Mouse (Mus musculus): ENCODE data around the gene Slco2b1. TPM values are rescaled to one million over a fixed set of nuclear protein-coding genes. Genes with fewer than 3 reads are reported as not detected.
"Not testable (repeated sequence)": the region's sequence is repeated elsewhere in the genome, so short reads cannot be mapped to it uniquely, and the experiment has no call there.

Slco2b1 gene
- polyA plus RNA-seq, 1 experiment from 2014 or later = 4.7 TPM

DNA sequence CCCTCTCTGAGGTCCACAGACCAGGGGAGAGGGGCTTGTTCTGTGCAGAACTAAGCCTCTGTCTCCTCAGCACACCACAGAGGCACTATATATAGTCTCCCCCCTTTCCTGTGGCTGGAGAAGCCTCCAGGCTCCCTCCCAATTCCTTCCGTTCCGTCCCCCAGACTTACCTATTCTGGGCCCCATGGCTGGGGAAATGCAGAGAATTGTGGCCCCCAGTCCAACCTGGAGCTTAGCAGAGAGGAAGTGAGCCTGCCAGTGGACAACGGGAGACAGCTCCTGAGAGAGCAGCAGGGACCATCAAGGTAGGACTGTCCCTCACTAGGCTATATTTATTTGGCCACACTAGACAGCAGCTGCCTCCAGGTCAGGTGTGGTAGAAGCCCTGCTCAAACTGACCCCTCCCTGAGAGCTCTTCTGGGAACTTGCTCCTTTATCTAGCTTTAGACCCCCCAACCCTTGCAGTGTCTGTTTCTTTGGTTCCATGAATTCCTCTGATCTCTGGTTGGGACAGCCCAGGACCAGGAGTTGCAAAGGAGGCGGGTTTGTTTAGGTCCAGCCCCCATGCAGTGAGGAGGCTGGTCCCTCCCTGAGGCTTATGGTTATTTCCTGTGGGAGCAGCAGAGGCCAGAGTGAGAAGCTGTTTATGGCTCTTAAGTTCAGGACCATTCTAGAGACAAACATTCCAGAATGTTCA is 4.7 kb downstream of the Slco2b1 start:
- Histone ChIP-seq H3K4me2 (replicated peaks) (peak overlapping the region; percentile 16; the same call in 1 of the 2 replicates), H3K27ac (no peak overlapping the region), H3K27me3 (replicated peaks) (no peaks in the 10 kb centered on the region; the same call in 1 of the 2 replicates), H3K9ac (no peak overlapping the region), H3K36me3 (no peaks in the 10 kb centered on the region), H3K4me3 (no peak overlapping the region), H3K4me1 (peaks cover 11% of the 10 kb centered on the region; the same call in 1 of the 2 replicates), H3K9me3 (no peaks in the 10 kb centered on the region)
- no peak for ATAC-seq (ENCODE audit: low FRiP score, low read depth)
- WGBS = 63% methylated on average over 4 of the region's 4 CpGs

DNA sequence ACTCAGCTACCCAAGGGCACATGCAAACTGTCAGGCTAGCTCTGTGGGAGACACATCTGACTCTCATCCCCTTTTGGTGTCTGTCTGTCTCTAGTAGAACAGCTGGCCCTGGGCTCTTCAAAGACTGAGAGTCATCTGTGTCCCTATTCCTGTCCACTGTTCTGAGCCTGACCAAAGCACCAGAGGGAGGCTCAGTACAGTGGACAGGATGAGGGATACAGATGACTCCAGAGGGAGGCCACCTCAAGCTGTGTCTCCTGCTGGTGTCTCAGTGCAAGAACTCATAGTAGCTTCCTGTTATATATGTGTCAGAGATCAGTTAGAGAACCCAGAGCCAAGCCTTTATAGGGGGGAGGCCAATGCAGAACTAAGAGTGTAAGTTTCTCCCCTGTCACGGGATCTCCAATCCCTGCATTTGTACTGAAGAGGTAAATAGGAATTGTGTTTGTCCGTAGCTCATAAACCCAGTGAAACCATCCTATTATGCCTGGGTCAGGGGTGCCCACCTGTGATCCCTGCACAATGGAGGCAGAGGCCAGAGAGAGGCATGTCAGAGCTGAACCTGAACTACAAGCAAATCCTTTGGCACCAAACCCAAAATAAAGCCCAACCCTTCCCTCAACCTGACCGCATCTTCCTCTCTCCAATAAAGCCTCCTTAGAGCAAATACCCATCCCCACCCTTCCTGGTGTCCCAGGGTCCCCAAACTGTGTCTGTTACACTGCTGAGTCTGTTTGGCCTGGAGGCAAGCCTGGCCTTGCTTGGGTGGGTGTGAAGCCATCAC is 6.2 kb downstream of the Slco2b1 start:
- H3K9me3 ChIP-seq = no peaks in the 10 kb centered on the region
- H3K27ac ChIP-seq = no peak overlapping the region
- H3K4me3 ChIP-seq = no peak overlapping the region
- no peak overlapping the region for H3K9ac ChIP-seq
- no peaks in the 10 kb centered on the region; the same call in 1 of the 2 replicates for H3K27me3 ChIP-seq (replicated peaks)
- no peaks in the 10 kb centered on the region for H3K36me3 ChIP-seq
- 82% methylated on average over 3 of the region's 3 CpGs for WGBS
- ATAC-seq (ENCODE audit: low FRiP score, low read depth) = no peak
- no peak overlapping the region for H3K4me2 ChIP-seq (replicated peaks)
- peaks cover 11% of the 10 kb centered on the region; the same call in 1 of the 2 replicates for H3K4me1 ChIP-seq

DNA sequence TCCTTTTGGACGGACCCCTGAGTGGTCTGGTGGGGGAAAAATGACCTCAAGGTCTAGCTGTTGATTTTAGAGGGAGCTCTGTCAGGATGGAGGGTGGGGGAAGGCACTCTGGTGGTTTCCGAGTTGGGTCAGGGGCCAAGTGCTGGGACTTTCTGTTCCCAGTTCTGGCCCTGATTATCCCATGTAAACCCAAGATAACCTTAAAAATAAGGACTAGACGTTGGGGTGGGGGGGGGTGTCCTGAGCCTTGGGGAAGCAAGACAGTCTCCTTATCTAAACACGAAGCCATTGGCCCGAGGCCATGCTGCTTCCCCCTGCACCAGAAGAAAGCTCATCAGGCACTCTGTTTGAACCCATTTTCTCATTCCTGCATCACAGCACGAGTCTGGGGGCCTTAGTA is 8.9 kb downstream of the Slco2b1 start:
- Histone ChIP-seq H3K4me2 (replicated peaks) (no peak overlapping the region), H3K36me3 (no peaks in the 10 kb centered on the region), H3K27ac (no peak overlapping the region), H3K4me1 (peaks cover 7% of the 10 kb centered on the region; the same call in 1 of the 2 replicates), H3K4me3 (no peak overlapping the region), H3K27me3 (replicated peaks) (no peaks in the 10 kb centered on the region), H3K9me3 (no peaks in the 10 kb centered on the region), H3K9ac (no peak overlapping the region)
- ATAC-seq (ENCODE audit: low FRiP score, low read depth) = no peak
- WGBS = 39% methylated on average over 6 of the region's 6 CpGs

DNA sequence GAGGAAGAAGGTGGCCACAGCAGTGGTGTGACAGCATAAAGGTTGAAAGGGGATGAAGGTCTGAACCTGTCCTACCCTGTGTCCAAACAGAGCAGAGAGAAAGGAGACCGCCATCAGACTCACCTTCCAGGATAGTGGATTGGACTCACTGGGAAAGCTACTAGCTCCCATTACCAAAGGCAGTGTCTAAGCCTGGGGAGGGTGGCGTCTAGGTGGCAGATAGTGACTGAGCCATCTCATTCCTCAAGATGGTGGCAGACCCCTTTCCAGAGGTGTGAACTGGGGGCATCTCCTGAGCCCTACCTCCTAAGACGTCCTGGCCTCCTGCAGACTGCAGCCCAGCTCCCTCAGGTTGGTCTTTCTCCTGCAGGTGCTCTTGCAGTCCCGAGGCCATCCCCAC is 10.5 kb downstream of the Slco2b1 start:
- Histone ChIP-seq H3K4me1 (no peaks in the 10 kb centered on the region), H3K36me3 (no peaks in the 10 kb centered on the region), H3K4me3 (no peak overlapping the region), H3K27me3 (replicated peaks) (no peaks in the 10 kb centered on the region), H3K9me3 (no peaks in the 10 kb centered on the region), H3K27ac (no peak overlapping the region), H3K4me2 (replicated peaks) (no peak overlapping the region), H3K9ac (no peak overlapping the region)
- 87% methylated on average over 4 of the region's 4 CpGs for WGBS
- ATAC-seq (ENCODE audit: low FRiP score, low read depth) = no peak

DNA sequence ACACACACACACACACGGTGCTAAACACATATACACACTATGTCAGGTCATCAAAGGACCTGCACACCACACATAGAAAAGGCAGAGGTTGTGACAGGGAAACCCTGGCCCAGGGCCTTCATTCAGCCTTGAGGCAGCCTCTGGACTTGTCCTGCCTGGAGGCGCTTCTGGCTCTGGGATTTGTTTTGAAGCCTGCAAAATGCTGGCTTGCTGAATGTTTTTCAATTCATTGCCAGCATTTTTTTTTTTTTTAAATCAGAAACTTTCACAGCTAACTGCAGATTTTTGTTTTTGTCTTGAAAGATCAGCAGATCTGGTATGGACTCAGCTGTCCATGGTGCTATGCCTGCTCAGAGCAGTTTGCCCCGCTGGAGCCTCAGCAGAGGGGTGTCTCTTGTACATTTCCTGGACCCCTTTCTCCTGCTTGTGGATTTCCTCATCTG is 11.4 kb downstream of the Slco2b1 start:
- Histone ChIP-seq H3K4me3 (no peak overlapping the region), H3K9me3 (no peaks in the 10 kb centered on the region)
- WGBS = 77% methylated on average over 3 of the region's 3 CpGs

DNA sequence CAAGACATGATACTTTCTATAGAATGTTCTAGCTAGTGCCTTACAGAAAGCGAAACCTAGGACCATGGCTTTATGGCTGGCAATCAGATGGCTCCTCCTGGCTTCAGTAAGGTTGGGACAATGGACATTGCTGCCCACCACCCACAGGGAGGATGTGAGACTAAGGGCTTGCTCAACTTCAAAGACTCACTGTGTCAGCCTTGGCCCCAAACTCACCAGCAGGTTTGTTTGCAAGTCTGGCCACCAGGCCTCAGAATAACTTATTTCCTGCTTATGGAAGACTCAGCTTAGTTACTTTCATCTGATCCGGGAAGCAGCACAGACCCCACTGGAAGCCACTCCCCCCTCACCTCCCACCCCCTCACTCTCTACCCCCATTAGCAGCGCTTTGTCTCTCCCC is 12.0 kb downstream of the Slco2b1 start:
- WGBS = 32% methylated on average over 3 of the region's 3 CpGs
- no peaks in the 10 kb centered on the region for H3K27me3 ChIP-seq (replicated peaks)
- H3K36me3 ChIP-seq = no peaks in the 10 kb centered on the region
- H3K9me3 ChIP-seq = no peaks in the 10 kb centered on the region
- no peak overlapping the region for H3K9ac ChIP-seq
- H3K4me1 ChIP-seq = no peaks in the 10 kb centered on the region
- ATAC-seq (ENCODE audit: low FRiP score, low read depth) = no peak
- no peak overlapping the region for H3K27ac ChIP-seq
- no peak overlapping the region for H3K4me2 ChIP-seq (replicated peaks)
- H3K4me3 ChIP-seq = no peak overlapping the region

More for the DNA sequence above, 11.4 kb downstream of the Slco2b1 start:
- Histone ChIP-seq H3K36me3 (no peaks in the 10 kb centered on the region), H3K27ac (no peak overlapping the region), H3K4me1 (no peaks in the 10 kb centered on the region), H3K27me3 (replicated peaks) (no peaks in the 10 kb centered on the region), H3K9ac (no peak overlapping the region), H3K4me2 (replicated peaks) (no peak overlapping the region)
- ATAC-seq (ENCODE audit: low FRiP score, low read depth) = no peak

DNA sequence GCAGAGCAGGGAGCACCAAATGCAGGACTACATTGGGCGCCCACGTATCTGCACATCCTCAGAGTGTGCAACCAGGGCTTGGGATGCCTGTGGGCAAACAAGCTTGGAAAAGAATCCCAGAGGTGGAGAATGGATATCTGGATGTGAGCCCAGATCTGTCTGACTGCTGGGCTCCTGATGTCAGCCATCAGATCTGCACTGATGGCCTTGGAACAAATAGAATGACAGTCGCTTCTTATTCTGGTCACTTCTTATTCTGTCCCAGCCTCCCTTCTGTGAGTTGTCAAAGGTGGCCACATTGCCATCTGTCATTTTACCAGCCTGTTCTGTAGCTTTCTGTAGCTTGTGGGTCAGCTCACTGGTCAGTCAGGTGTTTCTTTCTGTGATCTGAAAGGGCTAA is 12.6 kb downstream of the Slco2b1 start:
- 86% methylated on average over 3 of the region's 3 CpGs for WGBS
- H3K4me3 ChIP-seq = no peak overlapping the region
- H3K4me1 ChIP-seq = no peaks in the 10 kb centered on the region
- H3K36me3 ChIP-seq = no peaks in the 10 kb centered on the region
- no peaks in the 10 kb centered on the region for H3K9me3 ChIP-seq
- ATAC-seq (ENCODE audit: low FRiP score, low read depth) = no peak
- no peak overlapping the region for H3K4me2 ChIP-seq (replicated peaks)
- H3K27ac ChIP-seq = no peak overlapping the region
- no peak overlapping the region for H3K9ac ChIP-seq
- H3K27me3 ChIP-seq (replicated peaks) = no peaks in the 10 kb centered on the region

DNA sequence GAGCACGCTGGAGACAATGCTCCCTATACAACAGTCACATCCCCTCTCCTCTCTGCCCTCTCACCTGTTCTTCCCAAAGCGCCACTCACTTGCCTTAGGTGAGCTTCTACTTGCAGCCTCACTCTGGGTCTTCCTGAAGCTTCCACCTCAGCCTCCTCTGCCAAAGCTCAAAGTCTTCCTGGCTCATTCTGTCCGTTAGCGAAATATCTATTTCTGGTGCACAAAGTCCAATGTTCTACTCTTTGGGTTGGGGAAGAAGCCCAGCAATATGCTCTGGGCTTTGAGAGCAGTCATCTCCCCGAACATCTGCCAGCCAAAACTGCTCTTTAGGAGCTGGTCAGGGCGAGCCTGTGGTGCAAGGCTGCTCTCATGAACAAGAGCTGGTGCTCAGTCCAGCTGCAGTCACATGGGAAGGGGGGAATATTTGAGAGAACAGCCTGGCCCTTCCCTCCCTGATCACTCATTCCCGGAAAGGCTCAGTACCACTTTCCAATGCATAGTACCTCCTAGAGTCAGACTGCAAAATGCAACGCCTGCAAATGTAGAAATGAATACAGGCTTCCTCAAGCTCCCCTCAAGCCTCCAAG is 15.6 kb downstream of the Slco2b1 start:
- no peaks in the 10 kb centered on the region for H3K4me1 ChIP-seq
- H3K36me3 ChIP-seq = no peaks in the 10 kb centered on the region
- no peak overlapping the region for H3K9ac ChIP-seq
- H3K27ac ChIP-seq = no peak overlapping the region
- H3K4me3 ChIP-seq = no peak overlapping the region
- no peaks in the 10 kb centered on the region for H3K9me3 ChIP-seq
- no peaks in the 10 kb centered on the region for H3K27me3 ChIP-seq (replicated peaks)
- 87% methylated on average over 8 of the region's 8 CpGs for WGBS
- no peak overlapping the region for H3K4me2 ChIP-seq (replicated peaks)
- ATAC-seq (ENCODE audit: low FRiP score, low read depth) = no peak

DNA sequence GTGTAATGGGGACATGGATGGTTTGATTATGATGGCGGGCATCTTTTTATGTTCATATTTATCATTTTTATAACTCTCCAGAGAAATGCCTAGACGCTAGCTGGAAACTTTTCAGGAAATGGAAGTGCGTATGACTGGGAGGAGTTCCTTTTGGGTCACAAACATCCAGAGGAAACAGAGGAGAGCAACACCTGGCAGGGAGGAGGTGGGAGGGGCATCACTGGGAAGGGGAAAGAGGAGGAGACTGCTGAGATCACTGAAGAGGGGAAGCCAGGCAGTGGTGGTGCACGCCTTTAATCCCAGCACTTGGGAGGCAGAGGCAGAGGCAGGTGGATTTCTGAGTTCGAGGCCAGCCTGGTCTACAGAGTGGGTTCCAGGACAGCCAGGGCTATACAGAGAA is 16.7 kb downstream of the Slco2b1 start:
- H3K27ac ChIP-seq; H3K36me3 ChIP-seq; H3K9ac ChIP-seq; H3K4me2 ChIP-seq (replicated peaks); H3K27me3 ChIP-seq (replicated peaks); H3K4me3 ChIP-seq; ATAC-seq (ENCODE audit: low FRiP score, low read depth); H3K9me3 ChIP-seq; H3K4me1 ChIP-seq: not testable (repeated sequence)
- 81% methylated on average over 5 of the region's 5 CpGs for WGBS

DNA sequence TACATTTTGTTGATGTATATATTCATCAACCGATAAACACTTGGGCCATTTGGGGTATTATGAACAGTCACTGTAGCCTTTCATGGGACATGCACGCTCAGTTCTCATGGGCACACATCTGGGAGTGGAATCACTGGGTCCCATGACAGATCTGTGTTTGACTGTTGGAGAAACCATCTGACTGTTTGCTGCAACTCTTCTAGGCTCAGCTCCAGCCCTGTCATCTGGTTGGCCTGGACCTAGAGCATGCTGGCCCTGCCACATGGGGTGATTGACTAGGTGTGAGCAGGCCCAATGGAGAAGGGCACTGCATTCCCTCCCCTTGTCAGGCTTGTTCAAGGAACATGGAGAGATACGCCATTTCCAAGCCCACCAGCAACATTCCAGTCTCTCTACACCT is 17.2 kb downstream of the Slco2b1 start:
- Histone ChIP-seq H3K9ac (no peak overlapping the region), H3K4me1 (no peaks in the 10 kb centered on the region), H3K4me3 (no peak overlapping the region), H3K9me3 (no peaks in the 10 kb centered on the region), H3K27ac (no peak overlapping the region), H3K4me2 (replicated peaks) (no peak overlapping the region), H3K27me3 (replicated peaks) (no peaks in the 10 kb centered on the region), H3K36me3 (no peaks in the 10 kb centered on the region)
- 81% methylated on average over 3 of the region's 3 CpGs for WGBS
- ATAC-seq (ENCODE audit: low FRiP score, low read depth) = no peak

DNA sequence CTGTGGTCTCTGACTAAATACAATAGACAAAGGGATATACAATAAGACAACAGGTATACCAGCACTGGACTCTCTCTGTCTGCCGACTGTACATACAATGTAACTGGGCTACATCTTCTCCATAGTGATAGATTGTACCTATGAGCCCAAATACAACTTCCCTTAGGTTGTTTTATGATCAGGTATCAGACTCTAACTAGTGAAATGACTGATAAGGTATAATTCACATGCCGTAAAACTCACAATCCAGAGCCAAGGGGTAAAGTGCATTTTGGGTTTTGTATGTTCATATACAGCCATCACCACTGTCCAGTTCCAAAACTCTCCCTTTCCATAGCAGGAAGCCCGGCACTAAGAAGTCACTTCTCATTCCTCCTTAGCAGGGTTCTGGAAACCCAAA is 17.8 kb downstream of the Slco2b1 start:
- H3K36me3 ChIP-seq = no peaks in the 10 kb centered on the region
- WGBS = 97% methylated on average over 3 of the region's 3 CpGs

DNA sequence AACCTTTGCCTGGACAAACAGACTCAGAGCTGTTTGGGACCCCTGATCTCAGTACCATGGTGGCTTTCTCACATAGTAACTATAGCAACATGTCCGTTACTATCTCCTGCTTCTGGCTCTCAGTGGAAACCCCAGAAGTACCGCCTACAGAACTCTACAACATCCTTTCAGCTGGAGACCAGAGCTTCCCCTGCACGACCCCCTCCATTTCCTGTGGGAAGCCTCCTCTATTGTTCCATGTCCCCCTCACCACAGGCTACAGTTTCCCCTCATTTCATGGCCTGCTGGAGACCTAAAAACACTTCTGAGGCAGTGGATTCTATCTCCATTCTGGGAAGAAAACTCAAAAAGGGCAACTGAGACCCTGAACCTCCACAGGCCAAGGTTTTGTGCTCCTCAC is 18.7 kb downstream of the Slco2b1 start:
- H3K4me1 ChIP-seq = no peaks in the 10 kb centered on the region
- ATAC-seq (ENCODE audit: low FRiP score, low read depth) = no peak
- WGBS = 46% methylated on average over 3 of the region's 3 CpGs

More for the DNA sequence above, 17.8 kb downstream of the Slco2b1 start:
- no peaks in the 10 kb centered on the region for H3K27me3 ChIP-seq (replicated peaks)
- no peak for ATAC-seq (ENCODE audit: low FRiP score, low read depth)
- H3K4me3 ChIP-seq = no peak overlapping the region
- no peak overlapping the region for H3K4me2 ChIP-seq (replicated peaks)
- no peak overlapping the region for H3K27ac ChIP-seq
- H3K4me1 ChIP-seq = no peaks in the 10 kb centered on the region
- no peaks in the 10 kb centered on the region for H3K9me3 ChIP-seq
- H3K9ac ChIP-seq = no peak overlapping the region

More for the DNA sequence above, 18.7 kb downstream of the Slco2b1 start:
- no peaks in the 10 kb centered on the region for H3K9me3 ChIP-seq
- H3K27me3 ChIP-seq (replicated peaks) = no peaks in the 10 kb centered on the region
- H3K27ac ChIP-seq = no peak overlapping the region
- no peaks in the 10 kb centered on the region for H3K36me3 ChIP-seq
- no peak overlapping the region for H3K4me2 ChIP-seq (replicated peaks)
- H3K4me3 ChIP-seq = no peak overlapping the region
- no peak overlapping the region for H3K9ac ChIP-seq
